Mouse (Mus musculus): ENCODE data around the gene Ube2n. TPM values are rescaled to one million over a fixed set of nuclear protein-coding genes. Genes with fewer than 3 reads are reported as not detected.
A peak's percentile ranks its signal among the peaks of the same experiment; 100 is the strongest.

Ube2n gene
- polyA plus RNA-seq, 1 experiment from 2014 or later: 409 TPM

DNA sequence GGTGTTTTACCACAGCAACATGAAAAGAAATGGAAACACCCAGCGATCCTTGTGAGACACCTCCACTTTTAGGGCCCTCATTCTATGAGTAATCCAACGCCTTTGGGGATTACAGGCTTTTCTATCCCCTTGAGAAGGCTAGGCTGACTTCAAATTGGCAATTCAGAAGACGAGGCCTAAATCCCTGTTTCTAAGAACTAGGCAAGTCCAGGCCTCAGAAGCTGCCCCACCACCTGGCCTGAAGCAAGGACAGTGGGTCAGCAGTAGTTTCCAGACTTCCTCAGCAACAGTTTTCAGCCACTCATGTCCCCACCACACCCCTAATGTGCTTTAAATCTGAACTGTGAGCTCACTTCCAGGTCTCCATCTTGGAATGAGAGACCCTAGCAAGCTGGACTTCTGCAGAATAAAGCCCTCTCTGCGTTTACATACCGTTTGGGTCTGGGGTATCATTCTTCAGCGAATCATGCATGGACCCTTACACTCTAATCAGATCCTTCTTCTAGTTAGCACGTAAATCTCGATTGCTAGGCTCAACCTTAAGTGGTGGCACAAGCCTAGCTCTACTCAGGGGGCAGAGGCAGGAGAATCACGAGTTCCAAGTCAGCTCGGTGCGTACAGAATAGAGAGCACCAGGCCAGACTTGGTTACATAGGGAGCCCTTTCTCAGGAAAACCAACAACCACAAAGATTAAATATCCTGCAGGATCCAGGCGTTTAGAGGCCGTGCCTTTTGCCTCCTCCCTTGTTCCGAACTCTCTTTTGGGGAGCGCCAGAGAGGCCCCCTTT lies 983 bp upstream of the Ube2n start:
- Histone ChIP-seq H3K27ac (ENCODE audit: low read depth, low read length) (peak overlapping the region; percentile 98), H3K27me3 (ENCODE audit: control insufficient read depth, insufficient read depth, low read length) (no peaks in the 10 kb centered on the region), H3K4me2 (replicated peaks; ENCODE audit: low read depth, low read length) (peak overlapping the region; percentile 44), H3K9ac (ENCODE audit: low read depth, low read length) (peak overlapping the region; percentile 99), H3K9me3 (ENCODE audit: control insufficient read depth, low read length) (no peaks in the 10 kb centered on the region), H3K36me3 (ENCODE audit: control insufficient read depth, insufficient read depth, low read length) (no peaks in the 10 kb centered on the region), H3K4me3 (ENCODE audit: low read length) (peak overlapping the region; percentile 97), H3K4me1 (ENCODE audit: control insufficient read depth, insufficient read depth, low read length) (no peaks in the 10 kb centered on the region; the same call in 1 of the 2 replicates)
- peak; percentile 14 for ATAC-seq (ENCODE audit: low FRiP score, low TSS enrichment)
- WGBS: 33% methylated on average over 15 of the region's 15 CpGs

GRCm38 (mm10) chr10:95515293-95515931 lies 467 bp downstream of the Ube2n start:
- H3K9ac ChIP-seq (ENCODE audit: low read depth, low read length): peak overlapping the region; percentile 99

GRCm38 (mm10) chr10:95517656-95518055 lies 2.7 kb downstream of the Ube2n start:
- no peak for ATAC-seq (ENCODE audit: low FRiP score, low TSS enrichment)
- Histone ChIP-seq H3K36me3 (ENCODE audit: control insufficient read depth, insufficient read depth, low read length) (no peaks in the 10 kb centered on the region), H3K27ac (ENCODE audit: low read depth, low read length) (no peak overlapping the region), H3K27me3 (ENCODE audit: control insufficient read depth, insufficient read depth, low read length) (no peaks in the 10 kb centered on the region), H3K4me1 (ENCODE audit: control insufficient read depth, insufficient read depth, low read length) (no peaks in the 10 kb centered on the region; the same call in 1 of the 2 replicates), H3K9ac (ENCODE audit: low read depth, low read length) (no peak overlapping the region), H3K4me3 (ENCODE audit: low read length) (no peak overlapping the region), H3K4me2 (replicated peaks; ENCODE audit: low read depth, low read length) (no peak overlapping the region), H3K9me3 (ENCODE audit: control insufficient read depth, low read length) (no peaks in the 10 kb centered on the region)
- WGBS: 84% methylated on average over 6 of the region's 6 CpGs

More at GRCm38 (mm10) chr10:95515293-95515931, 467 bp downstream of the Ube2n start:
- peak; percentile 78 for ATAC-seq (ENCODE audit: low FRiP score, low TSS enrichment)
- under 1% methylated on average over 56 of the region's 80 CpGs for WGBS
- Histone ChIP-seq H3K9me3 (ENCODE audit: control insufficient read depth, low read length) (no peaks in the 10 kb centered on the region), H3K36me3 (ENCODE audit: control insufficient read depth, insufficient read depth, low read length) (no peaks in the 10 kb centered on the region), H3K27me3 (ENCODE audit: control insufficient read depth, insufficient read depth, low read length) (no peaks in the 10 kb centered on the region), H3K27ac (ENCODE audit: low read depth, low read length) (peak overlapping the region; percentile 98), H3K4me3 (ENCODE audit: low read length) (peak overlapping the region; percentile 97), H3K4me1 (ENCODE audit: control insufficient read depth, insufficient read depth, low read length) (no peaks in the 10 kb centered on the region; the same call in 1 of the 2 replicates), H3K4me2 (replicated peaks; ENCODE audit: low read depth, low read length) (peak overlapping the region; percentile 63)

- 67% methylated on average over 6 of the region's 6 CpGs for WGBS
- H3K9ac ChIP-seq (ENCODE audit: low read depth, low read length): no peak overlapping the region
- no peaks in the 10 kb centered on the region for H3K9me3 ChIP-seq (ENCODE audit: control insufficient read depth, low read length)
- no peak for ATAC-seq (ENCODE audit: low FRiP score, low TSS enrichment)
- 0 out of 2 replicates have a peak, but pooled peaks cover 2% of the 10 kb centered on the region for H3K4me1 ChIP-seq (ENCODE audit: control insufficient read depth, insufficient read depth, low read length)
- H3K4me2 ChIP-seq (replicated peaks; ENCODE audit: low read depth, low read length): no peak overlapping the region
- no peak overlapping the region for H3K27ac ChIP-seq (ENCODE audit: low read depth, low read length)
- no peak overlapping the region for H3K4me3 ChIP-seq (ENCODE audit: low read length)
- no peaks in the 10 kb centered on the region for H3K36me3 ChIP-seq (ENCODE audit: control insufficient read depth, insufficient read depth, low read length)
- H3K27me3 ChIP-seq (ENCODE audit: control insufficient read depth, insufficient read depth, low read length): no peaks in the 10 kb centered on the region
Observed at GRCm38 (mm10) chr10:95525037-95525675, 10.2 kb downstream of the Ube2n start.

DNA sequence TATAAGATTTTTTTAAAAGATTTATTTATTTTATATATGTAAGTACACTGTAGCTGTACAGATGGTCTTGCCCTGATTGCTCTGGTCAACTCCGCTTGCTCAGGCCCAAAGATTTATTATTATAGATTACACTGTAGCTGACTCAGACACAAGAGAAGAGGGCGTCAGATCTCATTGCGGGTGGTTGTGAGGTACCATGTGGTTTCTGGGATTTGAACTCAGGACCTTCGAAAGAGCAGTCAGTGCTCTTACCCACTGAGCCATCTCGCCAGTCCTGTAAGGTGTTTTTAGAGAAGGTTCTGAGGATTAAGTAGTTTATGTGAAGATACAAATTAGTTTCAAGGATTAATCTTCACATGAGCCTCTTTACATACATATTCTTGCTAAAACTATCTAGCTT lies 10.9 kb downstream of the Ube2n start:
- H3K9ac ChIP-seq (ENCODE audit: low read depth, low read length): no peak overlapping the region
- peaks cover 6% of the 10 kb centered on the region; the same call in 1 of the 2 replicates for H3K4me1 ChIP-seq (ENCODE audit: control insufficient read depth, insufficient read depth, low read length)
- no peak for ATAC-seq (ENCODE audit: low FRiP score, low TSS enrichment)
- no peaks in the 10 kb centered on the region for H3K9me3 ChIP-seq (ENCODE audit: control insufficient read depth, low read length)
- H3K4me2 ChIP-seq (replicated peaks; ENCODE audit: low read depth, low read length): no peak overlapping the region
- no peak overlapping the region for H3K4me3 ChIP-seq (ENCODE audit: low read length)
- no peaks in the 10 kb centered on the region for H3K36me3 ChIP-seq (ENCODE audit: control insufficient read depth, insufficient read depth, low read length)
- H3K27me3 ChIP-seq (ENCODE audit: control insufficient read depth, insufficient read depth, low read length): no peaks in the 10 kb centered on the region
- 85% methylated on average over 5 of the region's 5 CpGs for WGBS
- H3K27ac ChIP-seq (ENCODE audit: low read depth, low read length): no peak overlapping the region

- WGBS: 80% methylated on average over 5 of the region's 5 CpGs
- no peak for ATAC-seq (ENCODE audit: low FRiP score, low TSS enrichment)
- Histone ChIP-seq H3K9me3 (ENCODE audit: control insufficient read depth, low read length) (no peaks in the 10 kb centered on the region), H3K36me3 (ENCODE audit: control insufficient read depth, insufficient read depth, low read length) (no peaks in the 10 kb centered on the region), H3K27ac (ENCODE audit: low read depth, low read length) (no peak overlapping the region), H3K9ac (ENCODE audit: low read depth, low read length) (no peak overlapping the region), H3K4me3 (ENCODE audit: low read length) (no peak overlapping the region), H3K4me1 (ENCODE audit: control insufficient read depth, insufficient read depth, low read length) (peaks cover 6% of the 10 kb centered on the region; the same call in 1 of the 2 replicates), H3K27me3 (ENCODE audit: control insufficient read depth, insufficient read depth, low read length) (no peaks in the 10 kb centered on the region), H3K4me2 (replicated peaks; ENCODE audit: low read depth, low read length) (no peak overlapping the region)
Observed at GRCm38 (mm10) chr10:95526495-95527122, 11.7 kb downstream of the Ube2n start.

- no peak overlapping the region for H3K9ac ChIP-seq (ENCODE audit: low read depth, low read length)
- no peak overlapping the region for H3K4me3 ChIP-seq (ENCODE audit: low read length)
- no peaks in the 10 kb centered on the region for H3K9me3 ChIP-seq (ENCODE audit: control insufficient read depth, low read length)
- no peak overlapping the region for H3K4me2 ChIP-seq (replicated peaks; ENCODE audit: low read depth, low read length)
- H3K36me3 ChIP-seq (ENCODE audit: control insufficient read depth, insufficient read depth, low read length): no peaks in the 10 kb centered on the region
- H3K4me1 ChIP-seq (ENCODE audit: control insufficient read depth, insufficient read depth, low read length): peaks cover 6% of the 10 kb centered on the region; the same call in 1 of the 2 replicates
- H3K27ac ChIP-seq (ENCODE audit: low read depth, low read length): no peak overlapping the region
- H3K27me3 ChIP-seq (ENCODE audit: control insufficient read depth, insufficient read depth, low read length): no peaks in the 10 kb centered on the region
- no peak for ATAC-seq (ENCODE audit: low FRiP score, low TSS enrichment)
- WGBS: 52% methylated on average over 2 of the region's 2 CpGs
Observed at GRCm38 (mm10) chr10:95530551-95531121, 15.7 kb downstream of the Ube2n start.

DNA sequence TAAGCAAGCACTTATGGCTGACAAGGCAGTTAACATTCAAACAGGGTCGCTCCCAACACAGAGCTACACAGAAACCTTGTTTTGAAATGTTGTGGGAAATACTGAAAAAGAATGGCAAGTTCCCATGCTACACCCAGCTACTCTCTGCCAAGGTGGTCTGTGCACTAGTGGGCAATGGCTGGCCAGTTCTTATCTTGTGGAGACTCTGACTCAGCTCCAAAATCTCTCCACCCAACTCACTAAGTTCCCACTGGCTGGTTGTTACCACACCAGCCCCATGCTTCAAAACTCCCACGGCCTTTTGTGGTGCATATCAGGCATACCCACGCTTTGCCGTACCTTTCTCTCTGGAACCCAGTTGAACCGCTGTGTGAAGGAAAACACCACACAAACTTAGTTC lies 18.0 kb downstream of the Ube2n start:
- Histone ChIP-seq H3K4me2 (replicated peaks; ENCODE audit: low read depth, low read length) (no peak overlapping the region), H3K4me3 (ENCODE audit: low read length) (no peak overlapping the region), H3K9ac (ENCODE audit: low read depth, low read length) (no peak overlapping the region), H3K9me3 (ENCODE audit: control insufficient read depth, low read length) (no peaks in the 10 kb centered on the region), H3K4me1 (ENCODE audit: control insufficient read depth, insufficient read depth, low read length) (peaks cover 4% of the 10 kb centered on the region; the same call in 1 of the 2 replicates), H3K36me3 (ENCODE audit: control insufficient read depth, insufficient read depth, low read length) (no peaks in the 10 kb centered on the region), H3K27me3 (ENCODE audit: control insufficient read depth, insufficient read depth, low read length) (no peaks in the 10 kb centered on the region), H3K27ac (ENCODE audit: low read depth, low read length) (no peak overlapping the region)
- 84% methylated on average over 5 of the region's 5 CpGs for WGBS
- no peak for ATAC-seq (ENCODE audit: low FRiP score, low TSS enrichment)
